Mouse (Mus musculus) spleen, postnatal 36 days (tissue): Measurements from ENCODE around the gene Gm49673.
"Not testable (repeated sequence)": the region's sequence is repeated elsewhere in the genome, so short reads cannot be mapped to it uniquely, and the experiment has no call there.

ENCODE experiments used
- DNase-seq, 2 experiments: peaks; one replicate each; pipeline ENCODE4 v3.0.0; 2022; ENCODE audit warnings: low spot score in 2 of 2, mixed read lengths in 1 of 2

Gene Gm49673

DNA sequence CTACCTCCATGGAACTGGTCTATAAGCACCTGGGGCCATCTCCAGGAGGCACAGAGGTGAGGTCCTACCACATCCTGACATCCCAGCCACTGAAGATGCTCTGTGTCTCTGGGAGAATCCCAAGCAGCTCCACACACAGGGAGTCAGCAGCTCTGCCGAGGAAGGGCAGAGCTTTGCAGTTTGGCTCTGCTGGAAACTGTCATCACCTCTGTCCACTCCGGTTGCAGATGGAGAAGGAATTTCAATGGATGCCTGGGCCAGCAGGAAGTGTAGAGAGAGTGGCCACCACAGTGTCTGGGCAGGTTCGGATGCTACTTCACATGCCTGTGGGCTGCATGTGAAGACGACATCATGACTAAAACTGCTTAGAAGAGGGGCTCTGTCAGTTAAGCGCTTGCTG, 106.4 kb downstream of the Gm49673 start:
- DNase-seq = not testable (repeated sequence)

DNA sequence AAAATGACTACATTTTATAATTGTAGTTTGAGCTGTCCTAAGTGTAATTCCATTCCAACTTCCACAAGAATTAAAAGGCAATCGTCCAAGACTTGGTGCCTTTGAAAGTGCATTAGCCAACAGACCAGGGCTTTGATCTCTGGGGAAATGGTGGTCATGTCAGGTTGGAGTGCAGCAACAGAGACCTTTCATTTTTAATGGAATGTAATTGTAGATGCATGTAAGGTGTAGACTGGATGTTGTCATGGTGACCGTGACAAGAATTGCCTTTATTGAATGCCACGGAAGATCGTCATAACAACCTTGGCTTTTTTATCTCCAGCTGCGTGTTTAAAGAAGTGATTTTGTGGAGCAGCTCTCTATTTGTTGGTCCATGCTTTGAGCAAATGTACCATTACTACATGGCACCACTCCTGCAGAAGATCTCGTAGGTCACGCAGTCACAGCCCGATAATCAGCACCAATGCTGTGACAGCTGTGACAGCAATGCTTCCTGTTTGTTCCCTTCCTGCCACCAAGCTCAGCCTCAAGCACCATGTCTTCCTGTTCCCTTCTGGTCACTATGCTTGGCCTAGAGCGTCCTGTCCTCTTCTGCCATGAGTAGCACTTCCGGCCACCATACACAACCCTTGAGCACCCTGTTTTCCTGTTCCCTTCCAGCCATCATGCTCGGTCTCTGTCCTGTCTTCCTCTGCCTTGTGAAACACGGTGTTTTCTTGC, 107.5 kb downstream of the Gm49673 start:
- DNase-seq = not testable (repeated sequence)

- not testable (repeated sequence) for DNase-seq
These were observed 110.6 kb downstream of the Gm49673 start for GRCm38 (mm10) chr17:8036976-8037375.
